Mouse (Mus musculus) thymus, postnatal 0 days (tissue): ENCODE measurements around the gene Gmppa. TPM values are rescaled to one million over a fixed set of nuclear protein-coding genes. Genes with fewer than 3 reads are reported as not detected.

Experiments used
- DNase-seq: peaks from one replicate; pipeline ENCODE4 v3.0.0-alpha.2; 2015; ENCODE audit warnings: low spot score
- polyA plus RNA-seq: library from polyadenylated mRNA; unstranded; fragments of >200 nt; fragmentation: Nextera tagmentation; extraction: Ambion mirVana; gene quantifications from 2 replicates; pipeline ENCODE4 v1.2.1, GENCODE M21; 2015

Gmppa gene
- polyA plus RNA-seq, 1 experiment from 2014 or later: 51.4 TPM

DNA sequence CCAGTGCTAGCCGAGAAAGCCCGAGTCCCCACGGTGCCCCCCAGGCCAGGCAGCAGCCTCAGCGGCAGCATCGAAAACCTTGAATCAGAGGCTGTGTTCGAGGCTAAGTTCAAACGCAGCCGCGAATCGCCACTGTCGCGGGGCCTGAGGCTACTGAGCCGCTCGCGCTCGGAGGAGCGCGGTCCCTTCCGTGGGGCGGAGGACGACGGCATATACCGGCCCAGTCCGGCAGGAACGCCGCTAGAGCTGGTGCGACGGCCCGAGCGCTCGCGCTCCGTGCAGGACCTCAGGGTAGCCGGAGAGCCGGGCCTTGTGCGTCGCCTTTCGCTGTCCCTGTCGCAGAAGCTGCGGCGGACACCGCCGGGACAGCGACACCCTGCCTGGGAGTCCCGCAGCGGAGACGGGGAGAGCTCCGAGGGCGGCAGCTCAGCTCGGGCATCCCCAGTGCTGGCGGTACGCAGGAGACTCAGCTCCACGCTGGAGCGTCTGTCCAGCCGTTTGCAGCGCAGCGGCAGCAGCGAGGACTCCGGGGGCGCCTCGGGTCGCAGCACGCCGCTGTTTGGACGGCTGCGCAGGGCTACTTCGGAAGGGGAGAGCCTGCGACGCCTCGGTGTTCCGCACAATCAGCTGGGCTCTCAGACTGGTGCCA, 12.8 kb upstream of the Gmppa start:
- DNase-seq: no peak

DNA sequence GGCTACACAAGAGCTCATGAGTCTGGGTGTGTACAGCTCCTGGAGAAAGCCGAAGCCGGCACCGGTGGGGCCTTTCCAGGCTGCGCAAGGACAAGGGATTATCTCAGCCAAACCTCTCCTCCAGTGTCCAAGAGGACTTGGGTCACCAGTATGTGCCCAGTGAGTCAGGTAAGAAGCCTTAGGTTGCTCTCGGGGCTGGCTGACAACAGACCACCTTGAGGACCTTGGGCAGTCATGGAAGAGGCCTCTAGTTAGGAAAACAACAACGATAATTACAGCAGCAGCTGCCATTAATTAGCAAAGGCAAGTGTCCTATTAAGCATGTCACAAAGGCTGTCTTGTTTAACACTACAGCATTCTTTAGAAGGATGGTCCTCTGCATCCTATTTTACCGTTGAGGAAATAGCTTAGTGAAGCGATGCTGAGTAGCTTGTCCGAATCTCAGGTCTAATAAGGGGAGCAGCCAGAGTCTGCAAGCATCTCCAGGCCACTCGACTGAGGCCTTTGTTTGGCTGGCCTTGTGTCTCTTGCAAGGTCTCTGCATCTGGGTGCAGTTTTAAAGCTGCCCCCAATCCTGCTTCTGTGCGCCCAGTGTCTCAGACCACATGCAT, 11.8 kb upstream of the Gmppa start:
- no peak for DNase-seq

DNA sequence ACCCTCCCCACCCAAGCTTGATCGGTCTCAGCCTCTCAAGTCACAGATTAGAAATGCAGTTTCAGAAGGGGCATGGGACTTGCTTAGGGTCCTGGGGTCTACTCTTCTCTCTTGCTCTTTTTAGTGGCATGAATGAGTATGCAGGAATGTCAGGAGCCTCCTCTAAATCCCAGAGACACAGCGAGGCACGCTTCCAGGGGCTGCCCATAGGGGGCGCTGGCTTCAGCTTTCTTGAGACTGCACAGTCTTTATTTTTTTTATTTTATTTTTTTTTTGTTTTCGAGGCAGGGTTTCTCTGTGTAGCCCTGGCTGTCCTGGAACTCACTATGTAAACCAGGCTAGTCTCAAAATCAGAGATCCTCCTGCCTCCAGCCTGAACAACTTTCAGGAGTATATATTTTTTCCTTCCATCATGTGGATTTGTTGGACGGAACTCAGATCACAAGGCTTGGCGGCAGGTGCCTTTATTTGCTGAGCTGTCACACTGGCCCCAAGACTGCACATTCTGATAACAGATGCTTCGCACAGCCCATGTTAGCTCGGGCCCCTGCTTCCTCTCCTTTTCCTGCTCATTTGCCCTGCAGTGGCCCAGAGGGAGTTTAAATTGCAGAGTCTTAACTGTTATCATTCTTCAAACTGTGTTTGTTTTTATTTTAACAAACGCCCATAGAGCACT, 9.8 kb upstream of the Gmppa start:
- peak; percentile 40 for DNase-seq

DNA sequence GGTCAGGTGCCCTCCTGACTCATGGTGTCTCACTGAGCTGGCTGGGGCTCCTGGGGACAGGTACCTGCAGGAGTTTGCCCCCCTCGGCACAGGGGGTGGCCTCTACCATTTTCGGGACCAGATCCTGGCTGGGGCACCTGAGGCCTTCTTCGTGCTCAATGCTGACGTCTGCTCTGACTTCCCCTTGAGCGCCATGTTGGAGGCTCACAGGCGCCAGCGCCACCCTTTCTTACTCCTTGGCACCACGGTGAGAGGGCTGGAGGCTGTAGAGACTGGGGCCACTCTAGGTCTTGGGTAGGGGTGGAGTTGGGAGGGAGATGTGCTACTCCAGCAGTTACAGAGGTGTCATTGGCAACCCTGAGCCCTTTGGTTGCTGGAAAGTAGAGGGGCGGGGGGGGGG, 3.1 kb downstream of the Gmppa start:
- DNase-seq: no peak

DNA sequence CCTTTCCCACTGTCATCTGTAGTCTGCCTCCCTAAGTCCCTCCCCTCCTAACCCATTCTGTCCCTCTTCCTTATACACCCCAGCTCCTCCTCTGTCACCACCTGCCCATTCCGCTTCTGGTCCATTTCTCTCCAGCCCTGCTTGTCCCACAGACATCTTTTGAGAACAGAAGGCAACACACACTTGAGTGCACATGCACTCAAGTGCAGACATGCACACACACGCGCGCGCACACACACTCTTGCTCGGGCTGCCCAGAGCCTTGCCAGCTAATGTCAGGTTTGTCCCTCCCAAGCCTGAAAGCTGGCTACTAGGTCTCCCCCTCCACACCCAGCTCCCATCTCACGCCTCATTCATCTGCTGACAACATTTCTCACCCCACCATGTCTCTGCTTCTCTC, 4.9 kb downstream of the Gmppa start:
- no peak for DNase-seq

DNA sequence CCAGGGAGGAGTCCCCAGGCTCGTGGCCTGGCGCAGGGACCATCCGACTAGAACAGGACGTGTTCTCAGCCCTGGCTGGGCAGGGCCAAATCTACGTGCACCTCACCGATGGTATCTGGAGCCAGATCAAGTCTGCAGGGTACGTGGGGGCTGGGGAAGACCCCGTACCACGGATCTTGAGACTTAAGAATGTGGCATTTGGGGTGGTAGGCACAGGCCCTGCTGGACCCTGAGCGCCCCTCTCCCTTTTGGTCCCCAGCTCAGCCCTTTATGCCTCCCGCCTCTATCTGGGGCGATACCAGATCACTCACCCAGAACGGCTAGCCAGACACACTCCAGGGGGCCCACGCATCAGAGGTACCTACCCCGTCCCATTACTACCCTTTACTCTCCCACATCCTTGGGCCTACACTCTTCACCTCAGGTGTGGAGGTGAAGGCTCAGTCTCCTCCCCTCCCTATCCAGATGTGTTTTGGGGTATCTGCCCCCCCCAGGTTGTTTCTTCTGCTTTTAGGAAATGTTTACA, 5.8 kb downstream of the Gmppa start:
- DNase-seq: no peak

DNA sequence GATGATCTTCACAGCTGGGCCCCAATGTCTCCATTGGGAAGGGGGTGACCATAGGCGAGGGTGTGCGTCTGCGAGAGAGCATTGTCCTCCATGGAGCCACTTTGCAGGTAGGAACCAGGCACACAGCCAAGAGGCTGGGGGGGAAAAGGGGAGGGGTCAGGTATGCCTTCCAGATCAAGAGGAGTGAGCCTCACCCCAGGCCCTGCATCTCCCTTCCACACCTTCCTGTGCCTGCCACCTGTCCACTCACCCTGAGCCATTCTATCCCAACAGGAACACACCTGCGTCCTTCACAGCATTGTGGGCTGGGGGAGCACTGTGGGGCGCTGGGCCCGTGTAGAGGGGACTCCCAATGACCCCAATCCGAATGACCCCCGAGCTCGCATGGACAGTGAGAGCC, 6.4 kb downstream of the Gmppa start:
- DNase-seq: no peak

DNA sequence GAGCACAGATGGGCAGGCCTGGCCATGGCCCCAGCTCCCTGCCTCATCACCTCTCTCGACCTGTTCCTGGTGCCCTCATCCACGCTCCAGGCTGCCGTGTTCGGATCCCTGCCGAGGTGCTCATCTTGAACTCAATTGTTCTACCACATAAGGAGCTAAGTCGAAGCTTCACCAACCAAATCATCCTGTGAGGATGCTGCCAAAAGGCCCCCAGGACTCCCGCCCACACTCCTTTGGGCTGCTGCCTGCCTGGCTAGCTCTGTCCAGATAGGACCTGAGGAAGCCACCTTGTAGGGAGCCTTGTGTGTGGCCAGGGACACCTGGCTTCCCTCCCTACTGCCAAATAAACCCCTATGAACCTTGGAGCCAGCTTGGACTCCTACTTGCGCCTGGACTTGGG, 7.1 kb downstream of the Gmppa start:
- no peak for DNase-seq

DNA sequence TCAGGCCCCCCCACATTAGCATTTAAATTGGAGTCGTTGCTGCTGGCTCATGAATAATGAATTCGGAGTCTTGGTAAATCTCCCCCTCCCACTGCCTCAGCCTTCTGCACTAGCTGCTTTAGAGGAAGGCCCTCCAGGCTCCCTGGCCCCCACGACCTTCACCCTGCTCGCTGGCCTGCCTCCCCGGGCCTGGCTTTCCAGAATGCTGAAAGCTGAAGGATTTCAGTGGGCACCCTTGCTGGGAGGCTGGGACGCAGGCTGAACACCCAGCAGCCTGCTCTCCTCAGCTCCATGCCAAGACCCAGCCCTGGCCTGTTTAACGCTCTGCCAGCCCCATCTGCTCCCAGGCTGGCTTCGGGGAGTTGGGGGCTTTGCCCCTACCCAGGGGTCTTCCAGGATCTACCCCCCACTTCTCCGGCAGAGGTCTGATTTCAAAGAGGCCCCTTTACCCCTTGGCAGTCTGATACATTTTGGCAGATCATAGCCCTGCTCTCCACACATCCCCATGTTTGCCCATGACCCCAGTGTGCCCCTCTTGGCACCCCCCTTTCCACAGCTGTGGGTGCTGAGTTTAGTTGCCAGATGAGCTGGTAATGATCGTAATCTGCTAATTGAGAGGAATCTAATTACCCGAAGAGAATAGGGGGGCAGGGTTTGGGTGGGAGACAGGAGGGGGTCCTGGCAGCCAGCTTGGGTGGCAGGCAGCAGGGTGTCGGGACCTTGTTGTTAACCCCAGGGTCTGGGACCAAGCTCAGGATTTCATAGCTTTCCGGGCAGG, 7.7 kb downstream of the Gmppa start:
- no peak for DNase-seq

DNA sequence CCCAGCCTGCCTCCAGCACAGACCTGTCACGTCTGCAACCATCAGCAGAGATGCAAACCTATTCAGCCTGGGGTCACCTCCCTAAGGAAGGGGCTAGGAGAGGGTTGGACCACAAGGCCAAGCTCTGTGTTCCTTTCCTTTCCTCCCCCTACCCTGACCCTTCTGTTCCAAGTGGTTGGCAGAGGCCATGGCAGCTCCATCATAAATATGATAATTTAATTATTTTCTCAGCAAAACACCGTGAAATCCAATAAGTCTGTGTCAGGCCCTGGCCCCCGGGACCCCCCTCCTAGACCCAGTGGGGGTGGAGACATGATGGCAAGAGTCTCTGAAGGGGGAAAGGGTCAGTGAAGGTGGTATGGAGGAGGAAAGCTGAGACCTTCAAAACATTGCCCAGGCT, 8.5 kb downstream of the Gmppa start:
- no peak for DNase-seq

DNA sequence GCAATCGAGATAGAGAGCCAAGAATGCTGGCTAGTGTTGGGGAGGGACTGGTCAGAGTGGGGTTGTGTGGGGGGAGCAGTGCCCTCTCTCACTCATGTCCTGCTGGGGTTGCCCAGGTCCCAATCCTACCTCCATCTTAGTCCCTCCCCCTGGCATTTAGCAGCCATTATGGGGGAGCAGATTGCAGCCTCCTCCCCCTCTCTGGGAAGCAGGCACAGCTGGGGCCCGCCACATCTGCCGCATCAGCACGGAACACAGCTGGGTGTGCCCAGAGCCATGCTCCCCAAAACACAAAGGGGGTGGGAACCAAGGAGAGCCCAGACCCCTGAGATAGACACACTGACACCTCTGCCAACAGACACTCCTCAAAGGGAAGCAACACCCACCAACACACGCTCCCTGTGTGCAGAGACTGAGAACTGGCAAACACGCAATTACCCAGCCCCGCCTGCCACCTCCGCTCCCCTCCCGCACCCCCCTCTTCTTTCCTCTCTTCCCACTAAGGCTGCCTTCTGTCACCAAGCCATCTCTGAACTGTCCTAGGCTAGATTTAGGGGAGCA, 9.5 kb downstream of the Gmppa start:
- DNase-seq: no peak

DNA sequence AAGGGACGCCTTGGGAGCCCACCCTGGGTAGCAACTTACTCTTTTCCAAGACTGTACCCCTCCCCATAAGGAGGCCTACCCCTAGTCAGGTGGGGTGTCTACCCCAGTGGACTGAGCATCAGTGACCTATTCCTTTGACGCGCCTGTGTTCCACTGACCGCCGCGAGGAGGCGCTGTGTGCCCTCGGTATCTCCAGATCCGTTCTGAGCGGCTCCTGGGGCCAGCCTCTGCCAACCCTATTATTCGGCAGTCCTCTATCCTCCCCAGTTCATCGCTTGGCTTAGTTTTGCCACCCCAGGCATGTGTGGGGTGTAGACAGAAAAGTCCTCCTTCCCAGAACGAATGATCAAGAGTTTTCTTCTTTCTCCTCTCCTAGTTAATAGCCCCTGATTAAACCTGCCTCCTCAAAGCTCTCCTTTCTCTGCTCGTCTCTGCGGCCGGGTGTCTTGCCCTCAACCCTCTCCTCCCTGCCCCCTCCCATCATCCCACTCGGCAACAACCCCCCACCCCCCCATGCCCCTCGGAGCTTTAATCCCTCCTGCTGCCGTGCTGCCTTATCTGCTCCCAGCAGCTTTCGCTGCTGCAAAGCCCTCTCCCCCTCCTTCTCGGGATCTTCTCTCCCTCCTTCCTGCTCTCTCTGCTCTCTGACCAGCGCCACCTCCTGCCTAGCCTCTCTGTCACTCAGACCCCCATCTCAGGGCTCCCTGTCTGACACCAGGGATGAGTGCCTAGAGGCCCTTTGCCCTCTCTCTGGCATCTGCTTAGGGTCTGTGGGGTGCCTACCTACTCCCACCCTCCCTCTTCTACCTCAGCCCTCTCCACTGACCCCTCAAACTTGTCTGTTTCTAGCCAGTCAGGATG, 10.3 kb downstream of the Gmppa start:
- DNase-seq: peak; percentile 57

DNA sequence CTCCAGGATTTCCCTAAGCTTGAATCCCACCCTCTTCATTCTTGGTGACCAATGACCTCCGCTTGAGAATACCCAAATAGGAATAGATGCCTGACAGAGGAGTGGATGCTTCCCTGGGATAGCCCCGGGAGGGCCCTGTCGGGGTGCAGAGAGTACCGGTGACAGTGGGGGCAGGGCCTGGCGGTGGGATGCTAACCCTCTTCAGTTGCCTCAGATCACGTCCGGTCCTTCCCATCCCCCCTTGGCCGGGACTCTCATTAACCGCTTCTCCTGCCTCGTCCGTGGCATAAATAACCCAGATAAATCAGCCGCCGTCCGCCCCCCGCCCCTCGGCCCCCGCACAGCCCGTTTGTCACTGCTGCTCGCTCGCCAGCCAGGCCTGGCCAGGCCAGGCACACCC, 10.9 kb downstream of the Gmppa start:
- DNase-seq: no peak

DNA sequence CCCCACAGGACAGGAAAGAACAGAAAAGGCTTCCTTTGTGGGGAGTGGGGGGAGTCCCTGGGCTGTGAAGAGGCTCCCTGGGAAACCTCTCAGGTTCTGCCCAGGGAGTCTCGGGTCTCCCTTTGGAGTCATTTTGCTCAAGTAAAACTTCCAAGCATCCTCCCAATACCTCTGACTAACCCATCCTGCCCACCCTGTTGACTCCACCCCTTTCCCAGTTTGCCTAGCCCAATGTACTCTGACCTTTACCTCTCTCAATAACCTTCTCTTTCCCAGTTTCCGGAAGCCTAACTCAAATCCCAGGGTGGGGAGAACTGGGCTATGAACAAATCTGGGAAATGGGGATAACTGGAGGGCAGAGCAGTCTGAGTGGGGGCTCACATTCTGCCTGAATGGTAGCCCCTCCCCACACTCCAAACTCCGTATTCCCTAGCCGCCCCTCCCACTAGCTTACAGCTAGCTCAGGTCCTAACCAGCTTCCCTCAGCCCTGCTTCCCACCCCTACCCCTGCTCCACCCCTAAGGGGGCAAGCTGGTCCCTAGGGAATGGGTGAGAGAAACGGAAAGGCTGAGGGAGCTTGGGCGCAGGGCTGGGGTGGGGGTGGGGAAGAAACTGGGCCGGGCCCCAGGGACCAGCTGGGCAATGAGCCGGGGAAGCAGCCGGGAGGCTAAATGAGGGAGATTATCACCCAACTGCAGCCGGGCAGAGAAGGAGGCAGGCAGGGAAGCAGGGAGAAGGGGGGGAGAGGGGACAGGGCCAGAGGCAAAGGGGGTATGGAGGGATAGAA, 11.7 kb downstream of the Gmppa start:
- no peak for DNase-seq

DNA sequence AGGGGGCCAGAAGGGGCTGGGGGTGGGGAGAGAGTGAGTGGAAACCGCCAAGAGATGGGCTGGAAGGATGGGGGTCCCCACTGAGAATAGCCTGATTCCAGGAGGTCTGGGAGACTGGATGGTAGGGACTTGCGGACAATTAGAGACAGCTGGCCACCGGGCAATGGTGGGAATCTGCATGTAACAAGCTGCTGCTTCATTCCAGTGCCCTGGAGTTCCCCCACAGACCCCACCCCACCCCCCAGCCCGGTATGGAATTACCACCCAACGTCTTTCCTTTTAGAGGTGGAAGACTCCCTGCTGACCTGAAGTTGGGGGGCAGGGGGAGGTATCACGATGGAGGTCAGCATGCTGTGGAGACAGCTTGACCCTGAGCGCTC, 12.3 kb downstream of the Gmppa start:
- DNase-seq: no peak

DNA sequence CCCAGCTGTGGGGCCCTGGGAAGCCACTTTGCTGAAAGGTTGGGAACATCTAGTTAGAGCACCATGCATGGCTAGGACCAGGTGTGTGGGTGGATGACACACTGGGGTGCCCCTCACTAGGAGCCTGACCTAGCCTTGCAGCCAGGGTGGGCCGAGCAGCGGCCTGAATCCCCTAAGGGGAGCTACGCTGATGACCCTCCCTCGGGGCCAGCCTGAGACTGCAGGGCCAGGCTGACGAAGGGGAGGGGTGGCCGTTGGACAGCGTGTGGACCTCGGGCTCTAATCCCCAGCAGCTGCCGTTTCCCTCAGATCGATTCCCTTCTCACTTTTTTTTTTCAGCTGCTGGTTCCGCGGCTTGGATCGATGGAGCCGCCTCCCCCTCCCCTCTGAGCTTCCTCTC, 13.2 kb downstream of the Gmppa start:
- no peak for DNase-seq

DNA sequence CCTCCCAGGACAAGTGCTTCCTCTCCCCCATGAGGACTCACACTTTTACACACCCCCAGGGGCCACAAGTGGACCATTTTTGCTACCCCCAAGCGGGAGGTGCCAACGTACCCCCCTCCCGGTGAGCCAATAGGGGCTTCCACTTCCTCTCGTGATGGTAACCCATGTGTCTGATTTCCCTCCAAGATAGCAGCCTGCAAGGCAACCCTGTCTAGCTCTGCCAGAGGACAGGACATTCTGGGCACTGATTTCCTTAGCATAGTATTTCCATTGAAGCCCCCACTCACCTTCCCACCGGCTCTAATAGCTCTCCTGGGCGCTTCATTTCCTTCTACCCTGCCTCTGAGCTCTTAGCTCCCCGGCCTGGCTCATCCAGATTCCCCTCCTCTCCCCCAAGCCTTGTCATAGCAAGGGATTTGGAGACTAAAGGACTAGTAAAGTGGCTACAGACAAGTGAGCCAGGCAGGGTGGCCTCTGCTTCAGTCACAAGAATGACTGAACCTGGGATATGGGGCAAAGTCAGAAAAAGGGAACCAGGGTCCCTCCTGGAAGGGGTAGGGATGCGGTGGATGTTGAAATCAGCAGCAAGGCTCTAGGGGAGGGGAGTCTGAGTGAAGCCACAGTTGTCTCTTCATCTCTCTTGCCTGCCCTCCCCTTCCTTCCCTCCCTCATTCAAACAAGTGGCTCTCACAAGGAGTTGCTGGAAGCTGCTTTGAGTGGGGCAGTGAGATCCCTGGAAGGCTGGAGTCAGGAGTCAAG, 13.8 kb downstream of the Gmppa start:
- no peak for DNase-seq

DNA sequence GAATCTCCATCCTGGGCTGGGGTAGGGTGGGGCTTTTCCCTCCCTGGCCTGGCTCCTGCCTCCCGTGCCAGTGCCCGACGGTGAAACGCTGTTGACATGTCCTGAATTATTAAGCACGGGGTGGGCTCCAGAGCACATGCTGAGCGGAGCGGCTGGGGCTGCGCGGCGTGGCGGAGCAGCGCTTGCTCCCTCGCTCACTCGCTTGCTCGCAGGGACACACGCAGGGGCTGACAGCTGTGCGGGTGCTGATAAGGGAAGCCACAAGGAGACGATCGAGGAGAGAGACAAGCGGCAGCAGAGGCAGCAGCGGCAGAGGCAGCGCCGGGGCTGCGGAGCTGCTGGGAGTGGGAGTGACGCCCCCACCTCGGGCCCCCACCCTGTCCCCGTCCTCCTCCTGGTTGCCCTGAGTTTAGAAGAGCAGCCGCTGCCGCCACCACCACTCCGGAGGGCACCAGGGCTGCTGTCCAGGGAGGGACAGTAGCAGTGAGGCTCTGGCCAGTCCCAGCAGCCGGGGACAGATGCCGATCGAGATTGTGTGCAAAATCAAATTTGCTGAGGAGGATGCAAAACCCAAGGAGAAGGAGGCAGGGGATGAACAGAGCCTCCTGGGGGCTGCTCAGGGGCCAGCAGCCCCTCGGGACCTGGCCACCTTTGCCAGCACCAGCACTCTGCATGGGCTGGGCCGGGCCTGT, 14.7 kb downstream of the Gmppa start, which contains the start of gene Asic4:
Gene Asic4 (plus strand): TSS at position 123 of the 692 bp plus-strand sequence.
- no peak for DNase-seq
